Mouse (Mus musculus): ENCODE data around the gene Camk2n1. TPM values are rescaled to one million over a fixed set of nuclear protein-coding genes. Genes with fewer than 3 reads are reported as not detected.

Camk2n1 gene
- polyA plus RNA-seq, 1 experiment, result 21.7 TPM

DNA sequence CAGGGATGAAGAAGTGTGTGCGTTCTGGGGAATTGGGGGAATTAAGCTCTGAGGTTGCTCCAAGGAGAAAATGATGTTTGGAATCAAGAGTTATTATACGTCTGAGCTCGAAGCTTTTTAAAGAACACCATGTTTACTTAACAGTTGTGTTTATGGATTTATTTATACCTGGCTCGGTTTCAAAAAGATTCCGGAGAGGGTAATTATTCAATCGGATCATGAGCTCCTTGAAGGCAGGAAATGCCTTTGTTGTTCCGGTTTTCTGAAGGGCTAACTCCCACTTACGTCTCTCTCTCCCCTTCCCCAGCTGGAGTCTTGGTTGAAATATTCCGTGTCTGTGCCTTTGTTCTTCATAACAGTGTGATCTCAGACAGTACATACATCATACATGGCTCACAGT is 26.8 kb downstream of the Camk2n1 start:
- no peak for TF ChIP-seq POLR2A (IDR thresholded peaks at IDR 0.05; ENCODE audit: borderline replicate concordance, extremely low read depth, low read depth, low read length)
- TF ChIP-seq CTCF (IDR thresholded peaks at IDR 0.05; ENCODE audit: insufficient read depth, low read length), result no peak
- Histone ChIP-seq H3K4me1 (ENCODE audit: control insufficient read depth, insufficient read depth, low read length) (peaks cover 2% of the 10 kb centered on the region; the same call in 1 of the 2 replicates), H3K4me3 (replicated peaks; ENCODE audit: extremely low read depth, low read depth, low read length) (no peak overlapping the region)
- DNase-seq, result no peak
- WGBS, result 17% methylated on average over 9 of the region's 9 CpGs

DNA sequence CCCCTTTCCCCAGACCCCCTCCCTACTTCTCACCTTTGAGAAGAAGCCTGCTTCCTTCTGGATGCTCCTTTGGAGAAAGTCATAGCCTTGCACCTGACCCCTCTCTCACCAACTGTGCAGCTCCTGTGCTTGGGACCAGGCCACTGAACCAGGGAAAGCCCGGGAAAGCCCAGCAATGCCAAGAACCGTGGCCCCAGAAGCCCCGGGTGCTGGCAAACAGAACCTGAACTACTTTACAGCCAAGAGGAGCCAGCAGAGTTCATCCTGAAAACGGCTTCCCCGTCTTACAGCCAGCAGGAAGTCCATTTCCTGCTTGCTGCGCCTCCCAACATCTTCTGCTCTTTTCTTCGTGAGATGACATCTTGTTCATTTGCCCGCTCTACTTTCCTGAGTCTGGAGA is 28.6 kb downstream of the Camk2n1 start:
- TF ChIP-seq POLR2A (IDR thresholded peaks at IDR 0.05; ENCODE audit: borderline replicate concordance, extremely low read depth, low read depth, low read length), result no peak
- TF ChIP-seq CTCF (IDR thresholded peaks at IDR 0.05; ENCODE audit: insufficient read depth, low read length), result no peak
- H3K4me3 ChIP-seq (replicated peaks; ENCODE audit: extremely low read depth, low read depth, low read length), result no peak overlapping the region
- 23% methylated on average over 8 of the region's 8 CpGs for WGBS
- peaks cover 2% of the 10 kb centered on the region; the same call in 1 of the 2 replicates for H3K4me1 ChIP-seq (ENCODE audit: control insufficient read depth, insufficient read depth, low read length)
- no peak for DNase-seq

DNA sequence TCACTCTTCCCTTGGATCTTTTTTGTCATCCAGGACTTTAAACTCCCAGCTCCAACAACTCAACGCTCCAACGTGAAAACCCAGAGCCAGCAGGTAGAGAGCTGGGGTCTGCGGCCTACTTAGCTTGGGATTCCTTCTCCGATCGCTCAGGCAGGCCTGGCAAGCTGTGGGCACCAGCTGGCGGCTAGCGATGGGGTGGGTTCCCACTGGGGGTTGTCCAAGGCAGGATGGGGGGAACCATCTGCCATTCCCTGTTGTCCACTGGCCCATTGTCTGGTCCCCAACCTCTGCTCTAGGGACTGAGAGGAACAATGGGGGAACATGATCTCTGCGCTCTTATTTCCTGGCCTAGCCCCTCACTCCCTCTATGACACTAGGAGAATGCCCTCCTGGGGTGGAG is 34.1 kb downstream of the Camk2n1 start:
- Histone ChIP-seq H3K4me1 (ENCODE audit: control insufficient read depth, insufficient read depth, low read length) (no peaks in the 10 kb centered on the region), H3K4me3 (replicated peaks; ENCODE audit: extremely low read depth, low read depth, low read length) (no peak overlapping the region)
- TF ChIP-seq CTCF (IDR thresholded peaks at IDR 0.05; ENCODE audit: insufficient read depth, low read length) (no peak), POLR2A (IDR thresholded peaks at IDR 0.05; ENCODE audit: borderline replicate concordance, extremely low read depth, low read depth, low read length) (no peak)
- WGBS, result 79% methylated on average over 8 of the region's 8 CpGs
- DNase-seq, result no peak

DNA sequence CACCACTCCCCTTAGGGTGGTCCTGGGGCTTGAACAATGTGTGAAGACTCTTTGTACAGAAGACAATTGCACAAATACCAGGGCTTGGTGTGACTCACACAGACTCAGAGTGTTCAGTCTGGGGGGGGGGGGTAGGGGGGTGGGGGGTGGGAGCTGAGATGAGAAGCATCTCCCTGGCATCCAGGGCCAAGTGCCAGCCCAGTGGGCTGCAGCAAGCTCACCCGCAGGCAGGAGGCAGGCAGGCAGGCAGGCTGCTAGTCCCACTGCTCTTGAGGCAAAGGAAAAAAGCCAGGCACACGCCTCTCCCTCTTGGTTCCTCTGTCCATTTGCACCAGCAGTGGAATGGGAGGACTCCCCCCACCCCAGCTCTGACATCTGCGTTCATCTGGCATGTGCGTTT is 37.0 kb downstream of the Camk2n1 start:
- H3K4me3 ChIP-seq (replicated peaks; ENCODE audit: extremely low read depth, low read depth, low read length), result no peak overlapping the region
- H3K4me1 ChIP-seq (ENCODE audit: control insufficient read depth, insufficient read depth, low read length), result no peaks in the 10 kb centered on the region
- 82% methylated on average over 4 of the region's 4 CpGs for WGBS
- no peak for DNase-seq
- TF ChIP-seq CTCF (IDR thresholded peaks at IDR 0.05; ENCODE audit: insufficient read depth, low read length) (no peak), POLR2A (IDR thresholded peaks at IDR 0.05; ENCODE audit: borderline replicate concordance, extremely low read depth, low read depth, low read length) (no peak)

DNA sequence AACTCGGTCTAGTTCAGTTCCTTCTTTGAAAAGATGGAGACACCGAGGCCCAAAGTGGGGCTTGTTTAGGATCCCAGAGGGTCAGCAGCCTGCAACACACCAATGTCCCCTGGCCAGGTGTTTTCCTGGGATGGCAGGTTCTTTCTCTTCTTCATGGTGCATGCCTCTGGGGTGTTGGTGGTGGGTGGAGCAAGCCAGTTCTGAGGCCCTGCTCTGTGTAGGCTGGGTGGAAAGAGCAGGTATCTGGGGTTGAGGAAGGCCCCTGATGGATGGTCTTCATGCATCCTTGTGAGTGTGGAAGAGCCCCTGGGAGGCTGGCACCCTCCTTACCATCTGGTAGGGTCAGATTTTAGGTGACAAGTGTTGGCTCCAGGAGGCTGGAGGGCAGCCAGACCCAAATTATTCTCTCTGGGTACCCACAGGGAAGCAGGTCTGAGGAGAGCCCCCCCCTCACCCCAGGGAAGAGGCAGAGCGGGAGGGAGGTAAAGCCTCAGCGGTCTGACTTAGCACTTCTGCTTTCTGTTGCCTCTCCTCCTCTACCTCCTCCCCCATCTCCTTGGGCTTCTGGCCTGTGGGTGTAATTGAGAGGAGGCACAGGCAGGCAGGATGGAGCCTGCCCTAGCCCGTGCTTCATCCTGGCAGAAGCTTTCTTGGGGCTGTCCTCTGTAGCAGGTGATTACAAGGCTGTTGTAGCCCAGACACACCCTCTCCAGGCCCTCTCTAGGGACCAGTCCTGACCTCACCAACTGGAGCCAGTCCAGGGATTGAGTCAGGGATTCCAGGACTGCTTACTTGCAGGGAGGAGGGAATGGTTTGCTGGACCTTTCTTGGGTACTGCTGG is 39.3 kb downstream of the Camk2n1 start:
- 58% methylated on average over 5 of the region's 5 CpGs for WGBS
- DNase-seq, result peak; percentile 23
- H3K4me1 ChIP-seq (ENCODE audit: control insufficient read depth, insufficient read depth, low read length), result peaks cover 3% of the 10 kb centered on the region; the same call in 1 of the 2 replicates
- no peak overlapping the region for H3K4me3 ChIP-seq (replicated peaks; ENCODE audit: extremely low read depth, low read depth, low read length)
- TF ChIP-seq POLR2A (IDR thresholded peaks at IDR 0.05; ENCODE audit: borderline replicate concordance, extremely low read depth, low read depth, low read length), result no peak
- no peak for TF ChIP-seq CTCF (IDR thresholded peaks at IDR 0.05; ENCODE audit: insufficient read depth, low read length)

DNA sequence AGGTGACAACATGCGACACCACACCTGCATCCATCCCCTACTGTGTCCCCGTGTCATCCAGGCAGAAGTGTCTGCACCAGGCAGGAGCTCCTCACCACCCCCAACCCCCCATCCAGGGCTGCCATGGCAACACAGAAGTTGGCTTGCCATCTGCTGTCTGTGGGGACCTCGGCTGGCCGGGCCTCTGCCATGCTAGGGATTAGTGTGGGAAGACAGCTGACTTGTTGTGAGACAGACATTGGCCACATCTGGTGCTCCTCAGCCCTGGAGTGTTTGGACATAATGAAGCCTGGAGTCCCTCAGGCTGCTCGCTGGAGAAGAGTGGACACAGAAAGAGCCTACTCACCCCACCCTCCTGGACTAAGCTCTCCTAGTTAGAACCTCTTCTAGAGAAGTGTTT is 40.8 kb downstream of the Camk2n1 start:
- WGBS, result 60% methylated on average over 5 of the region's 5 CpGs
- TF ChIP-seq CTCF (IDR thresholded peaks at IDR 0.05; ENCODE audit: insufficient read depth, low read length) (no peak), POLR2A (IDR thresholded peaks at IDR 0.05; ENCODE audit: borderline replicate concordance, extremely low read depth, low read depth, low read length) (no peak)
- Histone ChIP-seq H3K4me3 (replicated peaks; ENCODE audit: extremely low read depth, low read depth, low read length) (no peak overlapping the region), H3K4me1 (ENCODE audit: control insufficient read depth, insufficient read depth, low read length) (peaks cover 3% of the 10 kb centered on the region; the same call in 1 of the 2 replicates)
- no peak for DNase-seq

DNA sequence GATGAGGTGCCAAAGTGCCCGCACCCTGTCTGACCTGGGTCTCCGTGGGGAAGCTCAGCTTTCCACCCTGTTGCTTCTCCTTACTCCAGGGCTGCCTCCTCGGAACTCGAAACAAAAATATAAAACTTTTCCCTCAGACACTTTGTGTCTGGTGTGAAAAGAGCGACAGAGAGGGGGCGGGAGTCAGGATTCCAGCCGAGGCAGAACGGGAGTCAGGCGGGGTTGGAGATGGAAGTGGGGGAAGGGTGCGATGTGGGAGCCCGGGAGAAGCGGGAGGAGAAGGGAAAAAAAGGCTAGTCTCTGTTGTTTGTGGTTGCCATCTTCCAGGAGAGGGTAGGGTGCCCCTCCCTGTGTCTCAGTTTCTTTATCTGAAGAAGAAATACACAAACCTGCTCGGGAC is 41.7 kb downstream of the Camk2n1 start:
- WGBS, result 16% methylated on average over 13 of the region's 13 CpGs
- TF ChIP-seq POLR2A (IDR thresholded peaks at IDR 0.05; ENCODE audit: borderline replicate concordance, extremely low read depth, low read depth, low read length) (no peak), CTCF (IDR thresholded peaks at IDR 0.05; ENCODE audit: insufficient read depth, low read length) (no peak)
- Histone ChIP-seq H3K4me3 (replicated peaks; ENCODE audit: extremely low read depth, low read depth, low read length) (no peak overlapping the region), H3K4me1 (ENCODE audit: control insufficient read depth, insufficient read depth, low read length) (peaks cover 3% of the 10 kb centered on the region; the same call in 1 of the 2 replicates)
- no peak for DNase-seq

DNA sequence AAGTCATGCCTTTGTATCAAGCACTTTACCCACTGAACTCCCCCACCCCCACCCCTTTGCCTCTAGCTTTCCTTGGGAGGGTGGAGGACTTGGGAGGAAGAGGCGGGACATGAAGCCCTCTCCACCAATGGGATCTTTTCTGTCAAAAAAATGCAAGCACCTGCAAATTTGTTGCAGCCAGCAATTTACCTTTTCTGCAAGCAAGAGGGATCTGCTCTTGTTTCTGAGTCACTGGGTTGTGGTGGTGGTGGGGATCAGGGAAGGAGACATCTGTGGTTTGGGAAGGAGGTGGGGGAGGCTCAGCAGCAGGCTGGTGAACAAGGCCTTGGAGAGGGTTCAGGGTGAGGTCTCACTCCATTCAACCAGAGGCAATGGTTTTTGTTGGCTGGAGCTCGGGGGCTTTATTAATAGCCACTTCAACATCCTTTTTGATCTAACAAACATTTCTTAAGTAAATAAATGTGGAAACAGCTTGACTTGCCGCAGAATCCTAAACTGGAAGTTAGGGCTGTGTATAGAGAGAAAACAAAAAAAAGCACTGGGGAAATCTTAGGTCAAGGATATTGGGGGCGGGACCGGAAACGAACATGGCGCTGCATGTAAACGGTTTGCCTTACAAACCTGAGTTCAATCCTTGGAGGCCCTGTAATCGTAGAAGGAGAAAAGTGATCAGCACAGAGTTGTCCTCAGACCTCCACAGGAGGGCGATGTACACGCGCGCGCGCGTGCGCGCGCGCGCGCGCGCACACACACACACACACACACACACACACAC is 42.8 kb downstream of the Camk2n1 start:
- 40% methylated on average over 18 of the region's 24 CpGs for WGBS
- TF ChIP-seq POLR2A (IDR thresholded peaks at IDR 0.05; ENCODE audit: borderline replicate concordance, extremely low read depth, low read depth, low read length) (no peak), CTCF (IDR thresholded peaks at IDR 0.05; ENCODE audit: insufficient read depth, low read length) (no peak)
- no peak for DNase-seq
- H3K4me1 ChIP-seq (ENCODE audit: control insufficient read depth, insufficient read depth, low read length), result peaks cover 3% of the 10 kb centered on the region; the same call in 1 of the 2 replicates
- H3K4me3 ChIP-seq (replicated peaks; ENCODE audit: extremely low read depth, low read depth, low read length), result no peak overlapping the region

DNA sequence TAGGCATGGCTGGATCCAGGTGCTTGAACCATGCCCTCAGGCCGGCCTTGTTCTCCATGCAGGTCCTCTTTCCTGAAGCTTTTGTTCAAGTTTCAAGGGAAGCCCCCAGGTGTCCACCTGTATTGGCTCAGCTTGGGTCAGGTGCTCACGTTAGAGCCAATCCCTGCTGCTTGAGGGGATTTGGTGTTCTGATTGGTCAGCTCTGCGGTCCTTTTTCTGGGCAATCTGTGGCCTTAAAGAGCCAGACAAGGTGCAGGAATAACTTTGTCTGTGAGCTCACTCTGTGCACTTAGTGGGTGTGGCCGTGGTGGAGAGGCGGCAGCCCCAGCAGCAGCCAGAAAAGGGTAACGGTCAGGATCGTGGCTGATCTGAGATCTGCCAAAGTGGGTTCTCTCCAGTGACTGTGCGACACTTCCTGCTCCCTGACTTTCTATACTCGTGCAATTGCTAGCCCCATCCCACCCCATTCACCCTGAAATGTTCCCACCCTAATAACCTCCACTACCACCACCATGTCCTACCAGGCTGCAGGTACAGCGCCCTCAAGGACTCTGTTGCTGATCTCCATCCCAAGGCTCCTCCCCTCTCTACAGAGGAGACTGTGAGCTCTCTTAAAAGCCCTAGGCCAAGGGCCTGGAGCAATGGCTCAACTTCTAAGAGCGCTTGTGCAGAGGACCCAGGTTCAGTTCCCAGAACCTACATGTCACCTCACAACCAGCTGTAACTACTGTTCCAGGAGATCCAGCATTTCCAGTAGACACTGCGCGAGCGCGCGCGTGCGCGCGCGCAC is 45.9 kb downstream of the Camk2n1 start:
- WGBS, result 76% methylated on average over 20 of the region's 21 CpGs
- DNase-seq, result no peak
- no peak for TF ChIP-seq POLR2A (IDR thresholded peaks at IDR 0.05; ENCODE audit: borderline replicate concordance, extremely low read depth, low read depth, low read length)
- no peak for TF ChIP-seq CTCF (IDR thresholded peaks at IDR 0.05; ENCODE audit: insufficient read depth, low read length)
- Histone ChIP-seq H3K4me1 (ENCODE audit: control insufficient read depth, insufficient read depth, low read length) (peaks cover 3% of the 10 kb centered on the region; the same call in 1 of the 2 replicates), H3K4me3 (replicated peaks; ENCODE audit: extremely low read depth, low read depth, low read length) (no peak overlapping the region)
